Mouse (Mus musculus): ENCODE results near the gene Abcd2. TPM values are rescaled to one million over a fixed set of nuclear protein-coding genes. Genes with fewer than 3 reads are reported as not detected.

The Abcd2 gene
- polyA plus RNA-seq, 1 experiment = 7.1 TPM

GRCm38 (mm10) chr15:91170602-91171328, 20.8 kb downstream of the Abcd2 start:
- no peak overlapping the region for H3K4me3 ChIP-seq (replicated peaks; ENCODE audit: control insufficient read depth, low read depth, low read length)
- H3K27ac ChIP-seq (ENCODE audit: control insufficient read depth, insufficient read depth, low read depth, low read length, poor library complexity) = no peak overlapping the region
- 75% methylated on average over 9 of the region's 9 CpGs for WGBS
- TF ChIP-seq CTCF (IDR thresholded peaks at IDR 0.05; ENCODE audit: control insufficient read depth, insufficient read depth, low read length) = no peak
- TF ChIP-seq POLR2A (IDR thresholded peaks at IDR 0.05; ENCODE audit: borderline replicate concordance, control insufficient read depth, low read depth, low read length) = no peak
- H3K4me1 ChIP-seq (ENCODE audit: control insufficient read depth, insufficient read depth, low read length) = peaks cover 4% of the 10 kb centered on the region

GRCm38 (mm10) chr15:91167850-91168562, 23.6 kb downstream of the Abcd2 start:
- peaks cover 4% of the 10 kb centered on the region for H3K4me1 ChIP-seq (ENCODE audit: control insufficient read depth, insufficient read depth, low read length)
- H3K27ac ChIP-seq (ENCODE audit: control insufficient read depth, insufficient read depth, low read depth, low read length, poor library complexity) = peak overlapping the region; percentile 64; the same call in 1 of the 2 replicates
- no peak for TF ChIP-seq CTCF (IDR thresholded peaks at IDR 0.05; ENCODE audit: control insufficient read depth, insufficient read depth, low read length)
- no peak for TF ChIP-seq POLR2A (IDR thresholded peaks at IDR 0.05; ENCODE audit: borderline replicate concordance, control insufficient read depth, low read depth, low read length)
- WGBS = 26% methylated on average over 13 of the region's 13 CpGs
- H3K4me3 ChIP-seq (replicated peaks; ENCODE audit: control insufficient read depth, low read depth, low read length) = no peak overlapping the region

GRCm38 (mm10) chr15:91165021-91165420, 26.6 kb downstream of the Abcd2 start:
- H3K27ac ChIP-seq (ENCODE audit: control insufficient read depth, insufficient read depth, low read depth, low read length, poor library complexity) = no peak overlapping the region
- peaks cover 4% of the 10 kb centered on the region for H3K4me1 ChIP-seq (ENCODE audit: control insufficient read depth, insufficient read depth, low read length)
- H3K4me3 ChIP-seq (replicated peaks; ENCODE audit: control insufficient read depth, low read depth, low read length) = no peak overlapping the region
- TF ChIP-seq CTCF (IDR thresholded peaks at IDR 0.05; ENCODE audit: control insufficient read depth, insufficient read depth, low read length) = peak; percentile 37
- no peak for TF ChIP-seq POLR2A (IDR thresholded peaks at IDR 0.05; ENCODE audit: borderline replicate concordance, control insufficient read depth, low read depth, low read length)
- 22% methylated on average over 5 of the region's 5 CpGs for WGBS

GRCm38 (mm10) chr15:91163454-91163853, 28.1 kb downstream of the Abcd2 start:
- 67% methylated on average over 2 of the region's 2 CpGs for WGBS
- no peak for TF ChIP-seq POLR2A (IDR thresholded peaks at IDR 0.05; ENCODE audit: borderline replicate concordance, control insufficient read depth, low read depth, low read length)
- TF ChIP-seq CTCF (IDR thresholded peaks at IDR 0.05; ENCODE audit: control insufficient read depth, insufficient read depth, low read length) = no peak

GRCm38 (mm10) chr15:91161153-91161552, 30.4 kb downstream of the Abcd2 start:
- Histone ChIP-seq H3K4me1 (ENCODE audit: control insufficient read depth, insufficient read depth, low read length) (no peaks in the 10 kb centered on the region), H3K27ac (ENCODE audit: control insufficient read depth, insufficient read depth, low read depth, low read length, poor library complexity) (no peak overlapping the region), H3K4me3 (replicated peaks; ENCODE audit: control insufficient read depth, low read depth, low read length) (no peak overlapping the region)
- 66% methylated on average over 5 of the region's 5 CpGs for WGBS
- TF ChIP-seq POLR2A (IDR thresholded peaks at IDR 0.05; ENCODE audit: borderline replicate concordance, control insufficient read depth, low read depth, low read length) (no peak), CTCF (IDR thresholded peaks at IDR 0.05; ENCODE audit: control insufficient read depth, insufficient read depth, low read length) (no peak)

More at GRCm38 (mm10) chr15:91163454-91163853, 28.1 kb downstream of the Abcd2 start:
- Histone ChIP-seq H3K4me3 (replicated peaks; ENCODE audit: control insufficient read depth, low read depth, low read length) (no peak overlapping the region), H3K27ac (ENCODE audit: control insufficient read depth, insufficient read depth, low read depth, low read length, poor library complexity) (no peak overlapping the region), H3K4me1 (ENCODE audit: control insufficient read depth, insufficient read depth, low read length) (peaks cover 4% of the 10 kb centered on the region)

- Histone ChIP-seq H3K4me1 (ENCODE audit: control insufficient read depth, insufficient read depth, low read length) (no peaks in the 10 kb centered on the region), H3K4me3 (replicated peaks; ENCODE audit: control insufficient read depth, low read depth, low read length) (no peak overlapping the region), H3K27ac (ENCODE audit: control insufficient read depth, insufficient read depth, low read depth, low read length, poor library complexity) (no peak overlapping the region)
- 78% methylated on average over 3 of the region's 3 CpGs for WGBS
- TF ChIP-seq CTCF (IDR thresholded peaks at IDR 0.05; ENCODE audit: control insufficient read depth, insufficient read depth, low read length) = no peak
These were observed 38.3 kb downstream of the Abcd2 start for GRCm38 (mm10) chr15:91153311-91153710.

GRCm38 (mm10) chr15:91152592-91152991, 39.0 kb downstream of the Abcd2 start:
- TF ChIP-seq POLR2A (IDR thresholded peaks at IDR 0.05; ENCODE audit: borderline replicate concordance, control insufficient read depth, low read depth, low read length) = no peak
- TF ChIP-seq CTCF (IDR thresholded peaks at IDR 0.05; ENCODE audit: control insufficient read depth, insufficient read depth, low read length) = no peak
- Histone ChIP-seq H3K4me1 (ENCODE audit: control insufficient read depth, insufficient read depth, low read length) (no peaks in the 10 kb centered on the region), H3K27ac (ENCODE audit: control insufficient read depth, insufficient read depth, low read depth, low read length, poor library complexity) (no peak overlapping the region), H3K4me3 (replicated peaks; ENCODE audit: control insufficient read depth, low read depth, low read length) (no peak overlapping the region)
- 46% methylated on average over 1 of the region's 1 CpGs for WGBS

GRCm38 (mm10) chr15:91124584-91124983, 67.0 kb downstream of the Abcd2 start:
- TF ChIP-seq POLR2A (IDR thresholded peaks at IDR 0.05; ENCODE audit: borderline replicate concordance, control insufficient read depth, low read depth, low read length) (no peak), CTCF (IDR thresholded peaks at IDR 0.05; ENCODE audit: control insufficient read depth, insufficient read depth, low read length) (no peak)
- WGBS = 87% methylated on average over 4 of the region's 4 CpGs
- H3K4me1 ChIP-seq (ENCODE audit: control insufficient read depth, insufficient read depth, low read length) = no peaks in the 10 kb centered on the region
- no peak overlapping the region for H3K4me3 ChIP-seq (replicated peaks; ENCODE audit: control insufficient read depth, low read depth, low read length)
- no peak overlapping the region for H3K27ac ChIP-seq (ENCODE audit: control insufficient read depth, insufficient read depth, low read depth, low read length, poor library complexity)
